Mouse (Mus musculus) heart, postnatal 0 days (tissue): ENCODE data around the gene Rgs14. TPM values are rescaled to one million over a fixed set of nuclear protein-coding genes. Genes with fewer than 3 reads are reported as not detected.

Experiments used
- ATAC-seq: fragments of 200-750 bp; cut with Nextera tagmentation; 2 replicates; pipeline ENCODE4 v1.8.0; 2017; ENCODE audit warnings: low read depth, moderate number of reproducible peaks, moderate library complexity; ENCODE audit not compliant: insufficient read depth
- DNase-seq: peaks from one replicate; pipeline ENCODE4 v3.0.0-alpha.2; 2016; ENCODE audit warnings: low spot score
- H3K27ac ChIP-seq: fragments of 300-500 bp; sonication (generic); 2 replicates; pipeline ENCODE4 v1.5.1; 2014; ENCODE audit warnings: low read depth, mild to moderate bottlenecking
- H3K27me3 ChIP-seq: fragments of 300-500 bp; sonication (generic); 2 replicates; pipeline ENCODE4 v1.6.1; 2014; ENCODE audit warnings: low read length, mixed read lengths; ENCODE audit not compliant: control insufficient read depth, insufficient read depth
- H3K36me3 ChIP-seq: fragments of 300-500 bp; sonication (generic); replicated peaks from 2 replicates; pipeline ENCODE4 v1.6.1; 2014; ENCODE audit warnings: low read length, mixed read lengths; ENCODE audit not compliant: control insufficient read depth, insufficient read depth
- H3K4me1 ChIP-seq: fragments of 300-500 bp; sonication (generic); 2 replicates; pipeline ENCODE4 v1.6.1; 2014; ENCODE audit warnings: antibody characterized with exemption; ENCODE audit not compliant: control insufficient read depth, insufficient read depth
- H3K4me2 ChIP-seq: fragments of 300-500 bp; sonication (generic); 2 replicates; pipeline ENCODE4 v1.6.1; 2014; ENCODE audit warnings: low read depth, mild to moderate bottlenecking, low read length, moderate library complexity
- H3K4me3 ChIP-seq: fragments of 300-500 bp; sonication (generic); 2 replicates; pipeline ENCODE4 v1.5.1; 2014; ENCODE audit warnings: low read depth, low read length
- H3K9ac ChIP-seq: fragments of 300-500 bp; sonication (generic); replicated peaks from 2 replicates; pipeline ENCODE4 v1.6.1; 2014; ENCODE audit warnings: low read depth, low read length, mixed read lengths
- H3K9me3 ChIP-seq: fragments of 300-500 bp; sonication (generic); replicated peaks from 2 replicates; pipeline ENCODE4 v1.6.1; 2016; ENCODE audit warnings: low read length; ENCODE audit not compliant: control insufficient read depth
- CTCF ChIP-seq: IDR thresholded peaks from 2 replicates; pipeline ENCODE4 v1.5.1; 2016; ENCODE audit warnings: antibody characterized with exemption, control low read depth, low read depth
- EP300 ChIP-seq: IDR thresholded peaks from 2 replicates; pipeline ENCODE4 v1.6.1; 2016; ENCODE audit warnings: antibody characterized with exemption, low read depth
- WGBS: fragments of 180-500 bp; shearing (Covaris S2); extraction: QIAGEN DNeasy Blood & Tissue Kit; methylation state at CpG from one replicate; pipeline ENCODE4 v1.1.7; 2014; 5-methylcytosine and 5-hydroxymethylcytosine counted together
- polyA plus RNA-seq: library from polyadenylated mRNA; unstranded; fragments of >200 nt; fragmentation: Nextera tagmentation; extraction: Ambion mirVana; gene quantifications from 2 replicates; pipeline ENCODE4 v1.2.1, GENCODE M21; 2015
- total RNA-seq: library from RNA; depleted of rRNA; stranded (reverse); fragments of >200 nt; gene quantifications from 2 replicates; pipeline ENCODE4 v1.2.3, GENCODE M21; 2014; ENCODE audit warnings: low replicate concordance

The Rgs14 gene
- total and polyA plus RNA-seq, 2 experiments from 2014 or later = 0.30 to 1.1 TPM

DNA sequence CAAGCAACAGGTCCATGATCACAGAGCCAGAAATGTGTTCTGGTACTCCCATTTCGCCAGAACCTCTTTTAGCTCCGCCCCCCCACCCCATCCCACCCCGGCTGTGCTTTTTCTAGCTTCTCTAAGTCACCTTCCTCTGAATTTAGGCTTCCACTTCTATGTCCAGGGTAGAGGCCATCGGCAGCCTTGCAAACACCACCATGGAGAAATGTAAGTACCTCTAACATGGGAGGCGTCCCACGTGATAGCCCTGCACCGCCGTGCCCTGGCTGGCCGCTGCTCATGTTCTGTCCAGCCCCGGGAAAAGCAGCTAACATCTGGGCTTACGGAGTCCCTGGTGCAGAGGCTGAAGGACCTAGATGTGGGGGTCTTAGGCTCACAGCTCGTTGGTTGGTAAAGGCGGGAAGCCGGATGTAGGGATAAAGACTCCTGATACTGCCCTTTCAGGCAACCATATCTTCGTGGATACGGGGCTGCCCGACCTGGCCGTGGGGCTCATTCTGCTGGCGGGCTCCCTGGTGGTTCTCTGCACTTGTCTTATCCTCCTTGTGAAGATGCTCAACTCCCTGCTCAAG lies 39.1 kb downstream of the Rgs14 start:
- DNase-seq (no peak), ATAC-seq (no peak)
- WGBS = 78% methylated on average over 19 of the region's 19 CpGs
- no peak overlapping the region for H3K9ac ChIP-seq
- no peak overlapping the region for H3K4me3 ChIP-seq
- no peak overlapping the region for H3K4me2 ChIP-seq
- no peak for TF ChIP-seq CTCF
- no peak for TF ChIP-seq EP300
- H3K27me3 ChIP-seq = peaks cover 67% of the 10 kb centered on the region
- H3K27ac ChIP-seq = no peak overlapping the region
- H3K36me3 ChIP-seq = no peaks in the 10 kb centered on the region
- H3K4me1 ChIP-seq = no peaks in the 10 kb centered on the region
- H3K9me3 ChIP-seq = no peaks in the 10 kb centered on the region

DNA sequence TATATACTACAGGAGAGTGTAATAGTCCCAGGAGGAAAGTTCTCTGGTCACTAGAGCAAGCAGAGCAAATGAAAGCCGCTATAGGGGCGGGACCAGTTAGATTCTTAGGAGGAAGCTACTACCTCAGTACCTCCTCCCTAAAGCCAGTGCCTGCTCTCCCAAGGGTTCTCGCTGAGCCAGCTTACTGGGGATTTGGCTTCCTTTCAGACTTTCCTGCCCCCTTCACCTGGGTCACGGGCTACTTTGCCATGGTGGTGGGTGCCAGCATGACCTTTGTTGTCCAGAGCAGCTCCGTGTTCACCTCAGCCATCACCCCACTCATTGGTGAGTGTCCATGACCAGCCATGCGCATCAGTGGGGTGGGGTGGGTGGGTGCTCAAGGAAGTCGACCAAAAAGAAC lies 42.3 kb downstream of the Rgs14 start:
- H3K4me1 ChIP-seq = no peaks in the 10 kb centered on the region
- WGBS = 71% methylated on average over 7 of the region's 7 CpGs
- peaks cover 56% of the 10 kb centered on the region for H3K27me3 ChIP-seq

DNA sequence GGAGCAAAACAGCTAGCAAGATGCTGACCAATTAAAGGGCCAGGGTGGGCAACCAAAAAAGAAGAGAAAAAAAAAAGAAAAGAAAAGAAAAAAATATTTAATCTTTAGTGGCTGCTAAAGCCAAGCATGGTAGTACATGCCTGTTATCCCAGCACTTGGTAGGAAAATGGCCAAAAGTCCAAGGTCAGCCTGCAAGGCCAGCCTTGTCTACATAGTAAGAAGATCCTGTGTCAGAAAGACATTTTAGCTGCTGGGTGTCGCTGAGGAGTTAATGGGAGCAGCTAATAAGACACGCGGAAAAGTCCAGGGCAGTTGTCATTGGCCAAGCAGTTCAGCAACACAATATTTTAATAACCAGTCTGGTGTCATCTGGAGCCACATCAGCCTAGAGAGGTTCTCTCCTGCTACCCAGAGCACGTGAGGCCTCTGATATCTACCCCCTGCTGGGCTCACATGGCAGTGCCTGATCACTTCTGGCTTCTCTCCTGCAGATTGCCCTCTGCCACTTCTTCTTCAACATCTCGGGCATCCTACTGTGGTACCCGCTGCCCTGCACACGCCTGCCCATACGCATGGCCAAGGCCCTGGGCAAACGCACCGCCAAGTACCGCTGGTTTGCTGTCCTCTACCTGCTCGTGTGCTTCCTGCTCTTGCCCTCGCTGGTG lies 43.2 kb downstream of the Rgs14 start:
- H3K27ac ChIP-seq = no peak overlapping the region
- no peaks in the 10 kb centered on the region for H3K36me3 ChIP-seq
- no peak for ATAC-seq
- H3K4me2 ChIP-seq = no peak overlapping the region
- H3K4me3 ChIP-seq = no peak overlapping the region
- TF ChIP-seq CTCF (no peak), EP300 (no peak)
- peaks cover 58% of the 10 kb centered on the region for H3K27me3 ChIP-seq
- no peak for DNase-seq
- H3K9me3 ChIP-seq = no peaks in the 10 kb centered on the region
- WGBS = 76% methylated on average over 13 of the region's 13 CpGs
- no peaks in the 10 kb centered on the region for H3K4me1 ChIP-seq
- H3K9ac ChIP-seq = no peak overlapping the region

More for the DNA sequence above, 42.3 kb downstream of the Rgs14 start:
- H3K4me2 ChIP-seq = no peak overlapping the region
- ATAC-seq = no peak
- no peaks in the 10 kb centered on the region for H3K36me3 ChIP-seq
- TF ChIP-seq EP300 (no peak), CTCF (no peak)
- no peak overlapping the region for H3K4me3 ChIP-seq
- no peak overlapping the region for H3K27ac ChIP-seq
- H3K9ac ChIP-seq = no peak overlapping the region
- no peaks in the 10 kb centered on the region for H3K9me3 ChIP-seq
- no peak for DNase-seq

DNA sequence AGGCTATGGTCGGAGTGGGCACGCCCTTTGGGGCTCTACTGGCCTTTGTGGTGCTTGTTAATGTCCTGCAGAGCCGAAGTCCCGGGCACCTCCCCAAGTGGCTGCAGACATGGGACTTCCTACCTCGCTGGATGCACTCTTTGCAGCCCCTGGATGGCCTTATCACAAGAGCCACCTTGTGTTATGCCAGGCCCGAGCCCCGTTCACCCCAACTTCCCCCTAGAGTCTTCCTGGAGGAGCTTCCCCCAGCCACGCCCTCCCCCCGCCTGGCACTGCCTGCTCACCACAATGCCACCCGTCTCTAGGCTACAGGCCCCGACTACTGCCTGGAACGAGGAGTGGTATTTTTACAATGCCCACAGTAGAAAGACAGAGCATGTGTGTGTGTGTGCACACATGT lies 43.8 kb downstream of the Rgs14 start:
- 69% methylated on average over 12 of the region's 12 CpGs for WGBS

DNA sequence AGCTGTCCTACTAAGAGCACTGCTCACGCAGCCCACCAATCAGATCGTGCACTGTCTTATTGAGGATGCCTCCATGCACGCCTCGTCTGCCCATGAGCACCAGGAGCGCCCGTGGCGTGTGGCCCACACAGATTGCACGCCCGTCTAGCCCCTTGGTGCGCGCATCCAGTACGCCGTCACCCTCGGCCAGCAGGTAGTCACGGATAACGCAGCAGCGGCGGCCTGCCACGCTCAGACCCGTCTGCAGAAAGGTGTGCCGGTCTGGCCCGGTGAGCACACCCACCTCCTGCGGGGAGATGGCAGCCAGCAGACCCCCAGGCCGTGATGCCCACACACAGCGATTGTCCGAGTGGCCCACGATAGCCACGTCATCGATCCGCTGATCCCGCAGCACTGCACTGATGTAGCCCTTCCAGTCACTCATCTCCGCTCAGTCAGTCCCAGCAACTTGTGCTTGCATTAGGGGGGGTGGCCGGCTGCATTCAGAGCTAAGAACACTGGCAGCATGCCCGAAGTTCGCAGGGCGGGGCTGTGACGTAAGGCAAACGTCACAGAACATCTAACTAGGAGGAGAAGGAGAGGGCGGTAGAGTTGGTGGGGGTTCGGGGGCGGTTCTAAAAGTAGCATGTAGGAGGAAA lies 45.3 kb downstream of the Rgs14 start, which contains the start of gene Pfn3:
Gene Pfn3, minus strand, starts transcription at position 490 of the 638 bp plus-strand sequence.
- Histone ChIP-seq H3K4me2 (peak within 1 kb of the TSS; percentile 7; the same call in 1 of the 2 replicates), H3K27ac (no peak within 1 kb of the TSS), H3K9ac (no peak within 1 kb of the TSS), H3K4me1 (no peaks in the 10 kb centered on the region), H3K9me3 (no peaks in the 10 kb centered on the region), H3K27me3 (peaks cover 63% of the 10 kb centered on the region), H3K36me3 (no peaks in the 10 kb centered on the region), H3K4me3 (peak within 1 kb of the TSS; percentile 6; the same call in 1 of the 2 replicates)
- 10% methylated on average over 41 of the region's 41 CpGs for WGBS
- no peak for TF ChIP-seq EP300
- no peak for TF ChIP-seq CTCF
- DNase-seq = peak; percentile 18
- ATAC-seq = peak; percentile 54

More for the DNA sequence above, 43.8 kb downstream of the Rgs14 start:
- H3K36me3 ChIP-seq = no peaks in the 10 kb centered on the region
- H3K27ac ChIP-seq = no peak overlapping the region
- no peak for DNase-seq
- no peak overlapping the region for H3K9ac ChIP-seq
- H3K27me3 ChIP-seq = peaks cover 62% of the 10 kb centered on the region
- H3K9me3 ChIP-seq = no peaks in the 10 kb centered on the region
- no peak for ATAC-seq
- no peak overlapping the region for H3K4me3 ChIP-seq
- H3K4me1 ChIP-seq = no peaks in the 10 kb centered on the region
- no peak overlapping the region for H3K4me2 ChIP-seq
- TF ChIP-seq EP300 (no peak), CTCF (no peak)
